Mouse (Mus musculus): ENCODE measurements around the gene Nans. TPM values are rescaled to one million over a fixed set of nuclear protein-coding genes. Genes with fewer than 3 reads are reported as not detected.

Gene Nans
- polyA plus RNA-seq, 1 experiment = 62.3 TPM

- Histone ChIP-seq H3K27me3 (ENCODE audit: control insufficient read depth, insufficient read depth, insufficient read length) (no peaks in the 10 kb centered on the region), H3ac (ENCODE audit: control insufficient read depth, insufficient read length) (no peak overlapping the region), H3K36me3 (ENCODE audit: control insufficient read depth, insufficient read depth) (peaks cover 5% of the 10 kb centered on the region), H3K4me2 (ENCODE audit: low read depth) (no peak overlapping the region), H3K4me3 (no peak overlapping the region), H3K79me2 (ENCODE audit: control insufficient read depth, insufficient read depth) (peaks cover 95% of the 10 kb centered on the region)
- TF ChIP-seq MYOD1 (IDR thresholded peaks at IDR 0.05; ENCODE audit: control insufficient read depth in 1 of 3, insufficient read length in 2 of 3, low read depth in 2 of 3) (no peak), TCF12 (IDR thresholded peaks at IDR 0.05; ENCODE audit: insufficient read depth, poor library complexity, severe bottlenecking) (no peak), POLR2AphosphoS2 (IDR thresholded peaks at IDR 0.05; ENCODE audit: insufficient read length, low read depth) (no peak), SRF (IDR thresholded peaks at IDR 0.05; ENCODE audit: control insufficient read depth, insufficient read length, low read depth) (no peak), USF1 (IDR thresholded peaks at IDR 0.05; ENCODE audit: low read depth) (no peak), MAX (IDR thresholded peaks at IDR 0.05; ENCODE audit: low read depth) (no peak), CEBPB (IDR thresholded peaks at IDR 0.05; ENCODE audit: insufficient read depth, poor library complexity, severe bottlenecking) (no peak), REST (IDR thresholded peaks at IDR 0.05; ENCODE audit: insufficient read depth, insufficient read length) (no peak), E2F4 (IDR thresholded peaks at IDR 0.05; ENCODE audit: insufficient read depth) (no peak), MYOG (IDR thresholded peaks at IDR 0.05; ENCODE audit: control insufficient read depth in 1 of 3, insufficient read depth in 1 of 3, insufficient read length in 2 of 3, low read depth in 2 of 3) (no peak)
Observed at GRCm38 (mm10) chr4:46456762-46457161, 32.3 kb upstream of the Nans start.

- peaks cover 7% of the 10 kb centered on the region for H3K36me3 ChIP-seq (ENCODE audit: control insufficient read depth, insufficient read depth)
- H3K27me3 ChIP-seq (ENCODE audit: control insufficient read depth, insufficient read depth, insufficient read length) = no peaks in the 10 kb centered on the region
- peaks cover 99% of the 10 kb centered on the region for H3K79me2 ChIP-seq (ENCODE audit: control insufficient read depth, insufficient read depth)
- H3ac ChIP-seq (ENCODE audit: control insufficient read depth, insufficient read length) = no peak overlapping the region
- H3K4me2 ChIP-seq (ENCODE audit: low read depth) = no peak overlapping the region
- no peak overlapping the region for H3K4me3 ChIP-seq
- TF ChIP-seq CEBPB (IDR thresholded peaks at IDR 0.05; ENCODE audit: insufficient read depth, poor library complexity, severe bottlenecking) = peak; percentile 20; the same call in 1 of the 2 replicates
- TF ChIP-seq MAX (IDR thresholded peaks at IDR 0.05; ENCODE audit: low read depth) = no peak
- no peak for TF ChIP-seq TCF12 (IDR thresholded peaks at IDR 0.05; ENCODE audit: insufficient read depth, poor library complexity, severe bottlenecking)
Observed at GRCm38 (mm10) chr4:46457186-46457585, 31.9 kb upstream of the Nans start.

GRCm38 (mm10) chr4:46458411-46458810 is 30.6 kb upstream of the Nans start:
- TF ChIP-seq MAX (IDR thresholded peaks at IDR 0.05; ENCODE audit: low read depth) (no peak), E2F4 (IDR thresholded peaks at IDR 0.05; ENCODE audit: insufficient read depth) (no peak), MYOD1 (IDR thresholded peaks at IDR 0.05; ENCODE audit: control insufficient read depth in 1 of 3, insufficient read length in 2 of 3, low read depth in 2 of 3) (no peak), USF1 (IDR thresholded peaks at IDR 0.05; ENCODE audit: low read depth) (no peak), POLR2A (IDR thresholded peaks at IDR 0.05; ENCODE audit: insufficient read length, low read depth) (no peak), MYOG (IDR thresholded peaks at IDR 0.05; ENCODE audit: control insufficient read depth in 1 of 3, insufficient read depth in 1 of 3, insufficient read length in 2 of 3, low read depth in 2 of 3) (no peak), REST (IDR thresholded peaks at IDR 0.05; ENCODE audit: insufficient read depth, insufficient read length) (no peak), TCF3 (IDR thresholded peaks at IDR 0.05; ENCODE audit: insufficient read length, low read depth) (no peak)
- no peaks in the 10 kb centered on the region for H3K27me3 ChIP-seq (ENCODE audit: control insufficient read depth, insufficient read depth, insufficient read length)
- H3ac ChIP-seq (ENCODE audit: control insufficient read depth, insufficient read length) = no peak overlapping the region
- H3K4me2 ChIP-seq (ENCODE audit: low read depth) = no peak overlapping the region
- peaks cover 100% of the 10 kb centered on the region for H3K79me2 ChIP-seq (ENCODE audit: control insufficient read depth, insufficient read depth)
- peaks cover 14% of the 10 kb centered on the region for H3K36me3 ChIP-seq (ENCODE audit: control insufficient read depth, insufficient read depth)
- H3K4me3 ChIP-seq = no peak overlapping the region

GRCm38 (mm10) chr4:46463130-46463830 is 25.8 kb upstream of the Nans start:
- TF ChIP-seq SRF (IDR thresholded peaks at IDR 0.05; ENCODE audit: control insufficient read depth, insufficient read length, low read depth) = no peak
- TF ChIP-seq USF1 (IDR thresholded peaks at IDR 0.05; ENCODE audit: low read depth) = no peak
- no peak for TF ChIP-seq POLR2A (IDR thresholded peaks at IDR 0.05; ENCODE audit: insufficient read length, low read depth)
- no peak for TF ChIP-seq CEBPB (IDR thresholded peaks at IDR 0.05; ENCODE audit: insufficient read depth, poor library complexity, severe bottlenecking)
- no peak for TF ChIP-seq MAX (IDR thresholded peaks at IDR 0.05; ENCODE audit: low read depth)
- TF ChIP-seq POLR2AphosphoS2 (IDR thresholded peaks at IDR 0.05; ENCODE audit: insufficient read length, low read depth) = no peak
- no peak for TF ChIP-seq TCF12 (IDR thresholded peaks at IDR 0.05; ENCODE audit: insufficient read depth, poor library complexity, severe bottlenecking)
- TF ChIP-seq MYOG (IDR thresholded peaks at IDR 0.05; ENCODE audit: control insufficient read depth in 1 of 3, insufficient read depth in 1 of 3, insufficient read length in 2 of 3, low read depth in 2 of 3) = no peak
- TF ChIP-seq E2F4 (IDR thresholded peaks at IDR 0.05; ENCODE audit: insufficient read depth) = no peak
- TF ChIP-seq TCF3 (IDR thresholded peaks at IDR 0.05; ENCODE audit: insufficient read length, low read depth) = no peak

GRCm38 (mm10) chr4:46465740-46466139 is 23.3 kb upstream of the Nans start:
- no peaks in the 10 kb centered on the region for H3K27me3 ChIP-seq (ENCODE audit: control insufficient read depth, insufficient read depth, insufficient read length)
- H3K4me3 ChIP-seq = no peak overlapping the region
- peaks cover 69% of the 10 kb centered on the region for H3K79me2 ChIP-seq (ENCODE audit: control insufficient read depth, insufficient read depth)
- no peak overlapping the region for H3ac ChIP-seq (ENCODE audit: control insufficient read depth, insufficient read length)
- H3K4me2 ChIP-seq (ENCODE audit: low read depth) = no peak overlapping the region
- TF ChIP-seq TCF3 (IDR thresholded peaks at IDR 0.05; ENCODE audit: insufficient read length, low read depth) (no peak), REST (IDR thresholded peaks at IDR 0.05; ENCODE audit: insufficient read depth, insufficient read length) (no peak), CEBPB (IDR thresholded peaks at IDR 0.05; ENCODE audit: insufficient read depth, poor library complexity, severe bottlenecking) (no peak), TCF12 (IDR thresholded peaks at IDR 0.05; ENCODE audit: insufficient read depth, poor library complexity, severe bottlenecking) (no peak), SRF (IDR thresholded peaks at IDR 0.05; ENCODE audit: control insufficient read depth, insufficient read length, low read depth) (no peak), MYOG (IDR thresholded peaks at IDR 0.05; ENCODE audit: control insufficient read depth in 1 of 3, insufficient read depth in 1 of 3, insufficient read length in 2 of 3, low read depth in 2 of 3) (no peak), MYOD1 (IDR thresholded peaks at IDR 0.05; ENCODE audit: control insufficient read depth in 1 of 3, insufficient read length in 2 of 3, low read depth in 2 of 3) (no peak), MAX (IDR thresholded peaks at IDR 0.05; ENCODE audit: low read depth) (no peak), POLR2A (IDR thresholded peaks at IDR 0.05; ENCODE audit: insufficient read length, low read depth) (no peak), E2F4 (IDR thresholded peaks at IDR 0.05; ENCODE audit: insufficient read depth) (no peak)
- H3K36me3 ChIP-seq (ENCODE audit: control insufficient read depth, insufficient read depth) = peaks cover 76% of the 10 kb centered on the region

More at GRCm38 (mm10) chr4:46463130-46463830, 25.8 kb upstream of the Nans start:
- Histone ChIP-seq H3K4me3 (no peak overlapping the region), H3K79me2 (ENCODE audit: control insufficient read depth, insufficient read depth) (peaks cover 93% of the 10 kb centered on the region), H3K4me2 (ENCODE audit: low read depth) (peak overlapping the region; percentile 48), H3K27me3 (ENCODE audit: control insufficient read depth, insufficient read depth, insufficient read length) (no peaks in the 10 kb centered on the region), H3ac (ENCODE audit: control insufficient read depth, insufficient read length) (no peak overlapping the region), H3K36me3 (ENCODE audit: control insufficient read depth, insufficient read depth) (peaks cover 54% of the 10 kb centered on the region)
